Mouse (Mus musculus) ZHBTc4 (cell line): ENCODE results near the gene Sc5d.
A peak's percentile ranks its signal among the peaks of the same experiment; 100 is the strongest.

ENCODE experiments used
- DNase-seq: peaks from one replicate; pipeline ENCODE4 v3.0.0-alpha.2; 2011; ENCODE audit warnings: low read depth, low spot score

Sc5d gene

DNA sequence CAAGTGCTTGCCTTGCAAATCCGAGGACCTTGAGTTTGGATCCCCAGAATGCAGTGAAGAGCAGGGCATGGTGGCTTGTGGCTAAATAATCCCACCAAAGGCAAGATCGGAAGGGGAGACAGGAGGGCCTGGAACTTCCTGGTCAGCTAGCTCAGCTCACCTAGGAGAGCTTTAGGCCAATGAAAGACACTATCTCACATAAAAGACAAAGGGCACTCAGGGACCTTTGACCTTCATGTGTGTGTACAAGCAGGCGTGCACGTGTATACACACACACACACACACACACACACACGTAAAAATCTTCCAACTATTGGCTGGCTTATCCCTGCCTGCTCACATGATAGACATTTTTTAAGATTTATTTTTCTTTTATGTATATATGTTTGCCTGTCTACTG, 3.6 kb downstream of the Sc5d start:
- no peak for DNase-seq

GRCm38 (mm10) chr9:42249112-42249511, 14.9 kb downstream of the Sc5d start:
- DNase-seq: peak; percentile 40

DNA sequence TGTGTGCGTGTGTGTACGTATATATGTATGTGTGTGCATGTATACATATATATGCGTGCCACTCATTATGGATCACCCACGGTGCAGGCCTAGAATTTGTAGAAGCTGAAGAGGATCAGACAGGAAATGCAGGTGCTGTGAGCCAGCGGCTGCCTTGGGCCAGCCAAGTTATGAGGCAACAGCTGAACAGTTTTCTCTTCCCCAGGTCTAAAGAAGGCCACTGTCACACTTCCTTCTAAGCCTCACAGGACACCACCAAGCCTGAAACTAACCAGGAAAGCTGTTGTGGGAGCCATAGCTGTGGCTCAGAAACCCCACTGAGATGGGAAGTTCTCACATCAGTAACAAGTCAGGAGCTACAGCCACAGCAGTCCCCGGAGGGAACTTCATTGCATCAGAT, 17.4 kb downstream of the Sc5d start:
- DNase-seq: no peak

- DNase-seq: no peak
Measured at GRCm38 (mm10) chr9:42244173-42244572, 19.9 kb downstream of the Sc5d start.

DNA sequence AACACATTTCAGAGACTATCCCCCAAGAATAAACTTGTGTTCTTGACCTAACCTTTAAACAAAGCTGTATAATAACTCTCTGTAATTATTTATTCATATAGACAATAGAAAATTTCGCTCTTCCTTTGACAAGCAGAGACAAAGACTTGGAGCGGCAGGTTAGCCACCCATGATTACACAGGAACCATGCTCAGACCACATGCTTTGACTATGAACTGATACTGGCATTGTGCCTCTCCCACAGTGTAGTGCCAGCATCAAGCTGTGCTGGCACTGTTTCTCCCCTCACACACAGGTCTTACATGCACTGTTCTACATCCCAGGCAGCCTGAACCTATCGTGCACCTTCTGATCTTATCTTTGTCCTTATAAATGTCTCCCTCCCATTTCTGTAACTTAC, 23.0 kb downstream of the Sc5d start:
- no peak for DNase-seq

- DNase-seq: peak; percentile 58
Measured at GRCm38 (mm10) chr9:42240583-42240992, 23.5 kb downstream of the Sc5d start.

GRCm38 (mm10) chr9:42238827-42239226, 25.2 kb downstream of the Sc5d start:
- DNase-seq: no peak

GRCm38 (mm10) chr9:42231116-42231515, 32.9 kb downstream of the Sc5d start:
- no peak for DNase-seq

GRCm38 (mm10) chr9:42230333-42230732, 33.7 kb downstream of the Sc5d start:
- no peak for DNase-seq

DNA sequence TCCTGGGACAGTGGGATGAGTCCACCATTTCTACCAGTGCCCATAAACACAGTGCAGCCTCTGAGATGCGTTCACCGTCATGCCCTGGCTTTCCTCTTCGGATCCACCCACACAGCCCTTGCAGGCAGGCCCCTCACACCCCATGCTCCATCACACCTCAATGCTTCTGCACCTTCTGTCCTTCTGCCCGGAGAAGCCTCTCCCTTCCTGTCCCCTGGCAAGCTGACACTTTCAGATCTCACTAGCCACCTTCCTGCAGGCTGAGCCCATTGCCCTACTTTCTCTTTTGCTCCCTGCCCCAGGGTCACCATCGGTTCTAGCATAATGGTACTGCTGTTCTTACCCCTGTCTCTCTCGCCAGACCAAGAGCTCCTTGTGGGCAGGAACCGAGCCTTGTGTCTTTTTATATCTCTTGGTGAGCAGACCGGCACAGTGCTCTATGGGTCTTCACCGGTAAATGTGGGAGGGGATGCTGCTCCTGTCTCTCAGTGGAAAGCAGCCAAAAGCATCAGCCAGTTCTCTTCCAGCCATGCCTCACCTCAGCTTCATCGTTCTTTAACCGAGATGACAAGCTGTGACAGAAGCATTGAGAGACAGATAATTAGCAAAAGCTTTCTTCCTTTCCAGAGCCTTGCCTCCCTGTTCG, 34.5 kb downstream of the Sc5d start:
- no peak for DNase-seq

DNA sequence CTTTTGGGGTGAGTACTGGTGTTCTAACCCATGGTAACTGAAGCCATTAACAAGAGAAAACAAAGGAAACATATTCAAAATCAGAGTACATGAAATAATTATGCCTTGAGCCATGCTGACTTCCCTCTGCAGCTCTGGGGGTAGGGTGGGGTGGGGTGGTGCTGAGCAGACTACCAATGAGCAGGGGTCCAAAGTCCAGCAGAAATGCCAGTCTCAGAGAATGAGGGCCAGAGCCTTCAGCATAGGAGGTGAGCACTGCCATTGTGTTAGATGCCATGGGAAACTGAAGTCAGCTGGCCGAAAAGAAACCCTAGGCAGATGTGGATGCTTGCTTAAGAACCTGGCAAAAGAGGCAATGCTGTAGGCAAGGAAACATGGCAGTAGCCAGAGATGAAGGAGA, 36.3 kb downstream of the Sc5d start:
- no peak for DNase-seq

DNA sequence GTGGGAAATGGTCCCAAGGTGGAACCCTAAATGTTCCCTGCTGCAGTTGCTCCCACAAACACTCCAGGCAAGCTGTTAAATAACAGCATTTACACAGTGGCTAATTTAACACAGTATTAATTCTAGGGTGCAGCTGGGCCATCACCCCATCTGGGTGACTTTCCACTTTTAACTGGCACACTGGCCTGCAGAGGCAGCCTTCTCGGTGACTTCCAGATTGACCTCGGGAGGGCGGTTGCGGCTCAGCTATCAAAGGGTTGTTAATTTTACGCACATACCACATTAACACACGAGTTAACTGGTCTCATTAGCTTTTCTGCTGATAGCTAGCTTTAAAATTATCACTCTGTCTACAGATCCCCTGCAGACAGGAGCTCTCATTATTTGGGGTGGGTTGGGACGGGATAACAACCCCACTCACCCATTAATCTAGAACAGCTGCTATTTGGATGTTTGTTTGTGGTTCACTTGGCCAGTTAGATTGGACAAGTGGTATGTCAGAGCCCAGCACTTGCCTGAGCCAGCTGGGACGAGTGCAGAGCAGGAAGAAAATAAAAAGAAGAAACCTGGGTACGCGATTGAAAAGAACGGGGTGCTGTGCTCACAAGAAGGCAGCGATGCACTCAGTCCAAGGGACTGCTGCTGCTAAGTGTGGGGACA, 44.9 kb downstream of the Sc5d start:
- DNase-seq: no peak

DNA sequence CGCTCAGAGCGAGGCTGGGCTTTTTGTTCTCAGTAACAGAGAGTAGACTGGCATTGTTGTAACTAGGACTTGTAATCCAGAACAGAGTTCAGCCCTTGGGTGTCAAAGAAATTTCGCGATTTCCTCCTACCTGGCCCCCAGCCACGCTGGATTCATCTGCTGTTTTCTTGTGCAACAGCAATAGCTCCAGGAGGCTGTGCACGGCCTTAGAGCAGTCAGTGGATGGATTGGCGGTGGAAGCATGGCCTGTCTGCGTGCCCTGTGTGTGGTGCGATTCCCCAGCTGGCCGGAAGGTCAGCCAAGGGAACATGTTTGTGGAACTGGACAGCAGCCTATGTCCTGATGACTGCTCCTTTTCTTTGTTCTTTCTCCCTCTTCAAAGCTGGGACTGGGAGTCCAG, 46.4 kb downstream of the Sc5d start:
- DNase-seq: peak; percentile 32

- no peak for DNase-seq
Measured at GRCm38 (mm10) chr9:42214116-42214515, 49.9 kb downstream of the Sc5d start.

- DNase-seq: no peak
Measured at GRCm38 (mm10) chr9:42213142-42213541, 50.9 kb downstream of the Sc5d start.

GRCm38 (mm10) chr9:42209666-42210065, 54.4 kb downstream of the Sc5d start:
- DNase-seq: no peak

- DNase-seq: peak; percentile 77
Measured at GRCm38 (mm10) chr9:42208463-42208862, 55.6 kb downstream of the Sc5d start.

GRCm38 (mm10) chr9:42206750-42207149, 57.3 kb downstream of the Sc5d start:
- DNase-seq: no peak

- no peak for DNase-seq
Measured at GRCm38 (mm10) chr9:42202271-42202670, 61.8 kb downstream of the Sc5d start.
